ENCODE assay signal across 24 mouse cellular contexts in genomic region chr9:35541941-35542340, GRCm38 (mm10). TPM values are rescaled to one million over a fixed set of nuclear protein-coding genes. Genes with fewer than 3 reads are reported as not detected.
DNase-seq lines count a peak whose midpoint lies in the region; TF ChIP-seq lines count a peak whose summit lies in the region.
"Had no signal": no experiment of that assay in that cellular context is flagged by ENCODE, and none has a peak within 500 bp of the region (broad histone marks: within the 10 kb centered on the region; RNA-seq: fewer than 3 reads in every experiment).

No protein-coding gene starts in this region.

- no peak for TF ChIP-seq POLR2A in heart, adult 2 months (IDR thresholded peaks at IDR 0.05; ENCODE audit: insufficient read depth, low read depth, low read length)

- no peaks in the 10 kb centered on the region for H3K79me2 ChIP-seq in heart, adult 2 months (replicated peaks; ENCODE audit: control insufficient read depth, insufficient read depth, low read length)

- no peak for TF ChIP-seq CTCF in heart, adult 2 months (IDR thresholded peaks at IDR 0.05)

- TF ChIP-seq EP300 in heart, adult 2 months (IDR thresholded peaks at IDR 0.05; ENCODE audit: insufficient read depth, low read depth, low read length): no peak

- H3K4me3 ChIP-seq in heart, adult 2 months: no peak overlapping the region
- H3K4me3 ChIP-seq in heart, embryonic 10.5 days: no peak overlapping the region
- H3K4me3 ChIP-seq in limb, embryonic 10.5 days: no peak overlapping the region

- intact Hi-C loops in heart, adult 2 months (cut with DNase I): loop anchor here (1.0 to 10.0 kb wide), 2 partner anchors 260 to 507 kb away; no protein-coding TSS in a partner anchor

- peak; percentile 67 for DNase-seq in heart, adult 11 months
- DNase-seq in heart, adult 2 months: no peak
- peak; percentile 66 for DNase-seq in heart, embryonic 10.5 days (ENCODE audit: low spot score)
- DNase-seq in heart, adult 8-10 months (ENCODE audit: low spot score): no peak
- peak; percentile 7 for DNase-seq in testis, postnatal 10 days (ENCODE audit: low spot score)
- no peak for DNase-seq in testis, postnatal 14 days (ENCODE audit: low spot score)
- peak; percentile 7 for DNase-seq in limb, embryonic 10.5 days (ENCODE audit: low spot score)
- DNase-seq in thymus, postnatal 25 days: no peak
- DNase-seq: adrenal gland, adult 8-10 months had no signal

- no peak overlapping the region for H3K9ac ChIP-seq in heart, adult 2 months (ENCODE audit: low read depth, low read length)

- no peaks in the 10 kb centered on the region for H3K36me3 ChIP-seq in heart, adult 2 months (ENCODE audit: control insufficient read depth, insufficient read depth, low read length)
- H3K36me3 ChIP-seq in heart, embryonic 10.5 days: no peaks in the 10 kb centered on the region
- no peaks in the 10 kb centered on the region for H3K36me3 ChIP-seq in limb, embryonic 10.5 days
- H3K36me3 ChIP-seq: G1E had no signal

- no peaks in the 10 kb centered on the region for H3K4me1 ChIP-seq in heart, adult 2 months (ENCODE audit: control insufficient read depth, insufficient read depth, low read length)
- peaks cover 14% of the 10 kb centered on the region for H3K4me1 ChIP-seq in heart, embryonic 10.5 days
- peaks cover 10% of the 10 kb centered on the region for H3K4me1 ChIP-seq in limb, embryonic 10.5 days

- H3K9me3 ChIP-seq in heart, embryonic 10.5 days: no peaks in the 10 kb centered on the region
- H3K9me3 ChIP-seq in limb, embryonic 10.5 days (replicated peaks): no peaks in the 10 kb centered on the region
- H3K9me3 ChIP-seq: G1E had no signal

- H3K27me3 ChIP-seq in heart, adult 2 months (ENCODE audit: control insufficient read depth, insufficient read depth, low read length): no peaks in the 10 kb centered on the region
- H3K27me3 ChIP-seq in heart, embryonic 10.5 days (ENCODE audit: insufficient read depth, poor library complexity, severe bottlenecking): no peaks in the 10 kb centered on the region
- H3K27me3 ChIP-seq in limb, embryonic 10.5 days (ENCODE audit: low read depth, poor library complexity, severe bottlenecking): no peaks in the 10 kb centered on the region
- H3K27me3 ChIP-seq: CH12.LX, Patski had no signal

- WGBS in heart, adult 2 months: 54% methylated on average over 6 of the region's 6 CpGs
- 61% methylated on average over 6 of the region's 6 CpGs for WGBS in heart, embryonic 10.5 days
- WGBS in limb, embryonic 10.5 days: 74% methylated on average over 6 of the region's 6 CpGs

- no peak overlapping the region for H3K27ac ChIP-seq in heart, adult 2 months
- no peak overlapping the region for H3K27ac ChIP-seq in heart, embryonic 10.5 days
- H3K27ac ChIP-seq in limb, embryonic 10.5 days: no peak overlapping the region

RNA-seq across cellular contexts. Expression of gene Ddx25, which starts 16.4 kb away (rescaled TPM):
- total RNA-seq in heart, adult 2 months (2021): not detected
- polyA plus RNA-seq in heart, adult 2 months (2012; rRNA removed): 0.04 and 0.06 TPM in 2 replicates
- 2.8 and 3.6 TPM in 2 replicates for polyA plus RNA-seq in heart, embryonic 10.5 days (2016; fragmentation: Nextera tagmentation; extraction: Ambion mirVana)
- under 1 TPM in 1 of 4 experiments, not detected in 3; 0.03 TPM for total RNA-seq in heart, adult 8-10 months (2022)
- 4.9 and 6.0 TPM in 2 replicates for polyA plus RNA-seq in limb, embryonic 10.5 days (2016; fragmentation: Nextera tagmentation; extraction: Ambion mirVana)

RNA-seq across cellular contexts. Expression of gene Pus3, which starts 16.5 kb away (rescaled TPM):
- total RNA-seq in heart, adult 2 months (2021): 1 to 10 TPM; 6.0 to 6.3 TPM
- polyA plus RNA-seq in heart, adult 2 months (2012; rRNA removed): 1.8 and 4.1 TPM in 2 replicates
- 15.5 and 17.3 TPM in 2 replicates for polyA plus RNA-seq in heart, embryonic 10.5 days (2016; fragmentation: Nextera tagmentation; extraction: Ambion mirVana)
- 1 to 10 TPM; 5.1 to 6.3 (median 5.7) TPM for total RNA-seq in heart, adult 8-10 months (2022)
- polyA plus RNA-seq in limb, embryonic 10.5 days (2016; fragmentation: Nextera tagmentation; extraction: Ambion mirVana): 21.2 and 22.3 TPM in 2 replicates

RNA-seq across cellular contexts. Expression of gene Gm1113, which starts 23.9 kb away (rescaled TPM):
- total RNA-seq in heart, adult 2 months (2021): not detected
- polyA plus RNA-seq in heart, adult 2 months (2012; rRNA removed): not detected in 2 replicates
- not detected in 2 replicates for polyA plus RNA-seq in heart, embryonic 10.5 days (2016; fragmentation: Nextera tagmentation; extraction: Ambion mirVana)
- total RNA-seq in heart, adult 8-10 months (2022): not detected
- polyA plus RNA-seq in limb, embryonic 10.5 days (2016; fragmentation: Nextera tagmentation; extraction: Ambion mirVana): not detected in 2 replicates
- total RNA-seq: adrenal gland, adult 18-20 months; adrenal gland, adult 2 months; adrenal gland, adult 8-10 months; adrenal gland, postnatal 10 days; adrenal gland, postnatal 14 days; adrenal gland, postnatal 25 days; adrenal gland, postnatal 36 days; adrenal gland, postnatal 4 days; CH12.LX; ES-E14; G1E; MEL had no signal
- polyA plus RNA-seq: activated CD4-positive, CD25-positive, alpha-beta regulatory T cell, adult 4 months; adrenal gland, adult 2 months; brain, embryonic 14.5 days; CD4-positive, CD25-positive, alpha-beta regulatory T cell, adult 4 months; G1E; Patski had no signal

RNA-seq across cellular contexts. Expression of gene Pate2, which starts 28.1 kb away (rescaled TPM):
- total RNA-seq in heart, adult 2 months (2021): not detected
- polyA plus RNA-seq in heart, adult 2 months (2012; rRNA removed): 0.06 TPM in 1 of 2 replicates, not detected in the other
- polyA plus RNA-seq in heart, embryonic 10.5 days (2016; fragmentation: Nextera tagmentation; extraction: Ambion mirVana): 0.48 and 0.51 TPM in 2 replicates
- total RNA-seq in heart, adult 8-10 months (2022): not detected
- polyA plus RNA-seq in limb, embryonic 10.5 days (2016; fragmentation: Nextera tagmentation; extraction: Ambion mirVana): 1.2 and 1.4 TPM in 2 replicates
- total RNA-seq: adrenal gland, postnatal 14 days had no signal
- polyA plus RNA-seq: CD4-positive, CD25-positive, alpha-beta regulatory T cell, adult 4 months had no signal

RNA-seq across cellular contexts. Expression of gene Hyls1, which starts 28.3 kb away (rescaled TPM):
- 1 to 10 TPM; 1.5 to 2.0 TPM for total RNA-seq in heart, adult 2 months (2021)
- polyA plus RNA-seq in heart, adult 2 months (2012; rRNA removed): 0.68 and 1.3 TPM in 2 replicates
- polyA plus RNA-seq in heart, embryonic 10.5 days (2016; fragmentation: Nextera tagmentation; extraction: Ambion mirVana): 12.4 and 13.8 TPM in 2 replicates
- 1 to 10 TPM; 1.2 to 2.8 (median 2.0) TPM for total RNA-seq in heart, adult 8-10 months (2022)
- polyA plus RNA-seq in limb, embryonic 10.5 days (2016; fragmentation: Nextera tagmentation; extraction: Ambion mirVana): 19.5 and 22.4 TPM in 2 replicates

Comparison
In these comparisons a context has a peak if more than half of its experiments do, and no peak if none do; other contexts are left out.
1. DNase-seq: peak in heart, adult 11 months (single experiment), heart, embryonic 10.5 days (single experiment), testis, postnatal 10 days (single experiment) and limb, embryonic 10.5 days (single experiment); none in heart, adult 2 months (0 of 2), heart, adult 8-10 months (single experiment), testis, postnatal 14 days (single experiment) and thymus, postnatal 25 days (single experiment).